Mouse (Mus musculus): ENCODE measurements at regions not wholly inside any gene's neighbourhood (a gene's known extent, or its start where the extent isn't known, plus 50 kb on each side); places are given as distances from the start of the nearest gene placed in this dataset.
"Not testable (repeated sequence)": the region's sequence is repeated elsewhere in the genome, so short reads cannot be mapped to it uniquely, and the experiment has no call there.

DNA sequence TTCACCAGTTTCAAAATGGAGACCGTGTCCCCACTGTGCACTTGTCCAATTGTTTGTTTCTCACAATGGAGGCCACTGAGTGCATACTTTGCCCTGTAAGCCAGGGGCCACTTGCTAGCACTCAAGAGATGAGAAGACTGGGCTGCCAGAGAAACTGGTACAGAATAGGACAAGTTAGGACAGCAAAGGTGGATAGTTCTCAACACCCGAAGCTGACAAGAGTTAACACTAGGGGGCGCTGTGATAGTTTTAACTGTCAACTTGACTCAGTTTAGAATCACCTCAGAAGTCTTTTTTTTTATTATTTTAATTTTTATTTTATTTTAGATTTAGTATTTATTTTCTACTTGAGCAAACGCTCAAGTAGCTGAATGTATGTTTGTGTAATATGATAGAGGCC lies 188.2 kb upstream of the Asap2 start:
- ATAC-seq (replicated peaks; ENCODE audit: insufficient number of reproducible peaks, low FRiP score, low TSS enrichment, poor library complexity, severe bottlenecking): not testable (repeated sequence)

GRCm38 (mm10) chr12:20805466-20805865 lies 184.8 kb upstream of the Asap2 start:
- not testable (repeated sequence) for ATAC-seq (replicated peaks; ENCODE audit: insufficient number of reproducible peaks, low FRiP score, low TSS enrichment, poor library complexity, severe bottlenecking)

DNA sequence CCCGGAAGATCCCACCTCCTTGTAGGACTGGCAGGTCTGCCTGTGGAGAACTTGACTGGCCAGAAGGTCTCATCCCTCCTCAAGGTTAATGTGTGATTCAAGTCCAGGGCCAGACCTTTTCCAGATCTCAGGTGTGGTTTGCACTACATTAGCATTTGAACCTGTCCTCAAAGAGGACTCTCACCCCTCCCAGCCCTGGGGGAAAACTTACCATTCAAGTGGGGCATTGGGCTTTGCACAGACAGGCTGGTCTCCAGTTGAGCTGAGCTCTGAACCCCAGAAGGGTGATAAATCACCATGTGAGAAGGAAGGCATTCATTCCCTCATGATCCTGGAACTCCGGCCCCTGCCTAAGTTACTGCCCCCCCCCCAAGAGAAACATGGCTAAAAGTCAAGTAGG lies 183.6 kb upstream of the Asap2 start:
- ATAC-seq (replicated peaks; ENCODE audit: insufficient number of reproducible peaks, low FRiP score, low TSS enrichment, poor library complexity, severe bottlenecking): no peak

- not testable (repeated sequence) for ATAC-seq (replicated peaks; ENCODE audit: insufficient number of reproducible peaks, low FRiP score, low TSS enrichment, poor library complexity, severe bottlenecking)
Observed at GRCm38 (mm10) chr12:20813836-20814235, 176.4 kb upstream of the Asap2 start.

DNA sequence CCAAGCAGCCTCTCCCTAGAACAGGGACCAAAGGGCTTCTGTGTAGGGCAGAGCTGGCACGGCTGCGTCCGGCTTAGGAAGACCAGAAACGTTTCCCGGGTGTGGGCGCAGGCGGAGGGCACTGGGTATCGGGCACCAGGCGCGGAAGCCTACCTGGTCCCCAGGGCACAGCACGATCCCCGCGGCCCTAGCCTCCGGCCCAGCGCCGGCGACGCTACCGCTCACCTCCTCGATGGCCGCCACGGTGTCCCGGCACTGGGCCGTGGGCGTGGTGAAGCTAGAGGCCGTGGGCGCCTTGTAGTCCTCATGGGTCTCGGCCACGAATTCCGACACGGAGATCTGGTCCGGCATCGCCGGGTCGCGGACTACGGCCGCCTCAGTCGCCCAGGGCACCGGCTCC lies 175.1 kb upstream of the Asap2 start:
- ATAC-seq (replicated peaks; ENCODE audit: insufficient number of reproducible peaks, low FRiP score, low TSS enrichment, poor library complexity, severe bottlenecking): not testable (repeated sequence)

DNA sequence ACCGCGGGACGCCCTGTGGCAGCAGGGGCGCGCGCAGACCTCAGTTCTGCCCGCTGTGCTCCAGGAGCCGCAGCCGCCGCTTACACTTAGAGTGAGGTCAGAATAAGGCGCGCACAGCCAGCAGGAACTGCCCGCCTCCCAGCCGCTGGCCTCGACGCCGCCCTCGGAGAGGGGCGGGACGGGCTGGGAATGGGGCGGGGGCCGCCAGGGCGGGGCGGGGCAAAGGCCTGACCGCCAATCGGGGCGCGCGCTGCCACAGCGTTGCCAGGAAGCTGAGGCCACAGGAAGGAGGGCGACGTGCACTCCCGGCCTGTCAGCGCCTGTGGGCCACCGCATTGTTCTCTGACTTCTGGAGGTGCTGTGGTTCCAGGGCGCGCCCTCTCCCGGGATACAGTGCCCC lies 174.7 kb upstream of the Asap2 start:
- no peak for ATAC-seq (replicated peaks; ENCODE audit: insufficient number of reproducible peaks, low FRiP score, low TSS enrichment, poor library complexity, severe bottlenecking)

GRCm38 (mm10) chr12:20843661-20844320 lies 146.5 kb upstream of the Asap2 start:
- ATAC-seq (replicated peaks; ENCODE audit: insufficient number of reproducible peaks, low FRiP score, low TSS enrichment, poor library complexity, severe bottlenecking): not testable (repeated sequence)

- not testable (repeated sequence) for ATAC-seq (replicated peaks; ENCODE audit: insufficient number of reproducible peaks, low FRiP score, low TSS enrichment, poor library complexity, severe bottlenecking)
Observed at GRCm38 (mm10) chr12:20844873-20845272, 145.4 kb upstream of the Asap2 start.

GRCm38 (mm10) chr12:20845297-20845696 lies 145.0 kb upstream of the Asap2 start:
- ATAC-seq (replicated peaks; ENCODE audit: insufficient number of reproducible peaks, low FRiP score, low TSS enrichment, poor library complexity, severe bottlenecking): no peak

GRCm38 (mm10) chr12:20884104-20884503 lies 106.2 kb upstream of the Asap2 start:
- ATAC-seq (replicated peaks; ENCODE audit: insufficient number of reproducible peaks, low FRiP score, low TSS enrichment, poor library complexity, severe bottlenecking): not testable (repeated sequence)

- not testable (repeated sequence) for ATAC-seq (replicated peaks; ENCODE audit: insufficient number of reproducible peaks, low FRiP score, low TSS enrichment, poor library complexity, severe bottlenecking)
Observed at GRCm38 (mm10) chr12:20920653-20921397, 69.4 kb upstream of the Asap2 start.

DNA sequence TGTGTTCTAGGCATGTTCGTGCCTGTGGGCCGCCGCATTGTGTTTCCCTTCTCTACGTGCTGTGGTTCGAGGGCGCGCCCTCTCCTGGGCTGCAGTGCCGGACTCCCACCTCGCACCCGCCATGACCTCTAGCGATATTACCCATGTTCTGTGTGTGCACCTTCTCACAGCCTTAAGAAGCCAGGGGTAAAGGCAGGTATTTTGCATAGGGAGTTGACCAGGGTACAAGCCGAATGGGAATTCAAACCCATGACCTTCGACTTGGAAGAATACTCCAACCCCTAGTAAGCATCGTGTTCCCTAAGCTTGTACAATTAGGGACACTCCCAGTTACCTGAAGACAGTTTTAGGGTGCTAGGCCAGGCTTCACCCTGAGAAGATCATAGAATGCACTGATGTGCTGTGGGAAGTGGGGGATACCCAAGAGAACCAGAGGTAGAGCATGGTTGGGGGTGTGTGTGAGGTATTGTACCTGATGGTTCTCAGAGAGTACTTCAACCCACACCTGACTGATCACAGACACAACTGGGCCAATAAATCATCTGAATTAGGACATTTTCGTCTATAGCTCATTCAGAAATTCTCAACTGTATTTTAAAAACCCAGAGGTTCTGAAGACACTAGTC lies 68.7 kb upstream of the Asap2 start:
- peak; percentile 79; the same call in 1 of the 2 replicates for ATAC-seq (replicated peaks; ENCODE audit: insufficient number of reproducible peaks, low FRiP score, low TSS enrichment, poor library complexity, severe bottlenecking)

- ATAC-seq (replicated peaks; ENCODE audit: insufficient number of reproducible peaks, low FRiP score, low TSS enrichment, poor library complexity, severe bottlenecking): not testable (repeated sequence)
Observed at GRCm38 (mm10) chr12:20928966-20929365, 61.3 kb upstream of the Asap2 start.

All from monocyte, adult 5-6 weeks (primary cell).